ENCODE assay signal across 22 mouse cellular contexts in genomic region chr2:45060768-45061167, GRCm38 (mm10). TPM values are rescaled to one million over a fixed set of nuclear protein-coding genes. Genes with fewer than 3 reads are reported as not detected.
DNase-seq lines count a peak whose midpoint lies in the region; ATAC-seq and TF ChIP-seq lines count a peak whose summit lies in the region.
"Had no signal": no experiment of that assay in that cellular context is flagged by ENCODE, and none has a peak within 500 bp of the region (broad histone marks: within the 10 kb centered on the region; RNA-seq: fewer than 3 reads in every experiment).

No protein-coding gene starts in this region.

- no peak for TF ChIP-seq EP300 in lung, postnatal 0 days (IDR thresholded peaks at IDR 0.05)

- H3K27me3 ChIP-seq in hindbrain, embryonic 16.5 days (replicated peaks; ENCODE audit: control insufficient read depth, insufficient read depth, low read length) = no peaks in the 10 kb centered on the region
- H3K27me3 ChIP-seq in hindbrain, postnatal 0 days (ENCODE audit: insufficient read depth, low read length) = no peaks in the 10 kb centered on the region
- H3K27me3 ChIP-seq in megakaryocyte, embryonic 14.5 days (replicated peaks) = no peaks in the 10 kb centered on the region
- no peaks in the 10 kb centered on the region for H3K27me3 ChIP-seq in liver, embryonic 15.5 days
- no peaks in the 10 kb centered on the region for H3K27me3 ChIP-seq in lung, postnatal 0 days (replicated peaks; ENCODE audit: insufficient read depth, low read length)
- H3K27me3 ChIP-seq: embryonic facial prominence, embryonic 13.5 days had no signal

- no peaks in the 10 kb centered on the region for H3K9me3 ChIP-seq in hindbrain, embryonic 16.5 days (ENCODE audit: control insufficient read depth, low read length)
- H3K9me3 ChIP-seq in hindbrain, postnatal 0 days (ENCODE audit: low read length) = no peaks in the 10 kb centered on the region
- H3K9me3 ChIP-seq in megakaryocyte, embryonic 14.5 days = no peaks in the 10 kb centered on the region
- H3K9me3 ChIP-seq in liver, embryonic 15.5 days (replicated peaks) = no peaks in the 10 kb centered on the region
- no peaks in the 10 kb centered on the region for H3K9me3 ChIP-seq in lung, postnatal 0 days (ENCODE audit: low read length)
- H3K9me3 ChIP-seq: embryonic facial prominence, embryonic 13.5 days; G1E had no signal

- WGBS in hindbrain, embryonic 16.5 days = 38% methylated on average over 4 of the region's 4 CpGs
- WGBS in hindbrain, postnatal 0 days = 51% methylated on average over 4 of the region's 4 CpGs
- WGBS in liver, embryonic 15.5 days (ENCODE audit: insufficient replicate concordance) = 51% methylated on average over 4 of the region's 4 CpGs
- WGBS in lung, postnatal 0 days = 65% methylated on average over 4 of the region's 4 CpGs

- H3K4me3 ChIP-seq in hindbrain, embryonic 16.5 days (ENCODE audit: low read length) = no peak overlapping the region
- no peak overlapping the region for H3K4me3 ChIP-seq in hindbrain, postnatal 0 days (ENCODE audit: low read length)
- H3K4me3 ChIP-seq in megakaryocyte, embryonic 14.5 days (replicated peaks) = peak overlapping the region; percentile 64
- H3K4me3 ChIP-seq in liver, embryonic 15.5 days (replicated peaks) = no peak overlapping the region
- no peak overlapping the region for H3K4me3 ChIP-seq in lung, postnatal 0 days (ENCODE audit: low read depth, low read length)
- H3K4me3 ChIP-seq: embryonic facial prominence, embryonic 13.5 days; myocyte had no signal

- ATAC-seq in hindbrain, embryonic 16.5 days = peak; percentile 38
- ATAC-seq in hindbrain, postnatal 0 days = no peak
- no peak for ATAC-seq in megakaryocyte, adult 5-6 weeks (ENCODE audit: poor library complexity, severe bottlenecking)
- 0 out of 2 replicates have a peak, but pooled peaks have one; percentile 38 for ATAC-seq in erythroblast, adult 5-6 weeks (replicated peaks; ENCODE audit: low FRiP score, poor library complexity, severe bottlenecking)
- no peak for ATAC-seq in liver, embryonic 15.5 days (ENCODE audit: insufficient read depth)
- ATAC-seq in lung, postnatal 0 days = no peak

- H3K27ac ChIP-seq in hindbrain, embryonic 16.5 days (ENCODE audit: low read depth, low read length) = no peak overlapping the region
- H3K27ac ChIP-seq in hindbrain, postnatal 0 days = no peak overlapping the region; the same call in 1 of the 2 replicates
- peak overlapping the region; percentile 38 for H3K27ac ChIP-seq in liver, embryonic 15.5 days (replicated peaks)
- H3K27ac ChIP-seq in lung, postnatal 0 days (ENCODE audit: low read length) = no peak overlapping the region
- H3K27ac ChIP-seq: embryonic facial prominence, embryonic 13.5 days; hindbrain, embryonic 14.5 days; liver, embryonic 14.5 days; stomach, postnatal 0 days had no signal

- H3K4me1 ChIP-seq in hindbrain, embryonic 16.5 days (ENCODE audit: control insufficient read depth, insufficient read depth, low read depth, low read length) = peaks cover 11% of the 10 kb centered on the region
- H3K4me1 ChIP-seq in hindbrain, postnatal 0 days (ENCODE audit: insufficient read depth, low read length) = peaks cover 3% of the 10 kb centered on the region; the same call in 1 of the 2 replicates
- peaks cover 98% of the 10 kb centered on the region for H3K4me1 ChIP-seq in megakaryocyte, embryonic 14.5 days
- H3K4me1 ChIP-seq in liver, embryonic 15.5 days (replicated peaks) = peaks cover 61% of the 10 kb centered on the region
- H3K4me1 ChIP-seq in lung, postnatal 0 days (ENCODE audit: insufficient read depth, low read depth, low read length) = peaks cover 3% of the 10 kb centered on the region; the same call in 1 of the 2 replicates

- no peak for TF ChIP-seq CTCF in hindbrain, postnatal 0 days (IDR thresholded peaks at IDR 0.05; ENCODE audit: low read depth)
- TF ChIP-seq CTCF in lung, postnatal 0 days (IDR thresholded peaks at IDR 0.05) = no peak

- no peak for DNase-seq in hindbrain, postnatal 0 days (ENCODE audit: low spot score)
- DNase-seq in lung, postnatal 0 days (ENCODE audit: low spot score) = no peak
- DNase-seq: cerebellum, adult 9-10 months; gastrocnemius, postnatal 10 days; heart, postnatal 14 days; kidney, adult 11 months; kidney, postnatal 10 days; left cerebral cortex, postnatal 4 days; lung, postnatal 14 days; right cerebral cortex, postnatal 14 days; thymus, postnatal 14 days had no signal

- no peak overlapping the region for H3K4me2 ChIP-seq in hindbrain, embryonic 16.5 days (ENCODE audit: low read length)
- H3K4me2 ChIP-seq in hindbrain, postnatal 0 days (ENCODE audit: low read depth, low read length) = no peak overlapping the region
- no peak overlapping the region for H3K4me2 ChIP-seq in liver, embryonic 15.5 days
- H3K4me2 ChIP-seq in lung, postnatal 0 days (replicated peaks; ENCODE audit: low read depth, low read length) = no peak overlapping the region
- H3K4me2 ChIP-seq: embryonic facial prominence, embryonic 13.5 days; hindbrain, embryonic 14.5 days had no signal

- no peaks in the 10 kb centered on the region for H3K36me3 ChIP-seq in hindbrain, embryonic 16.5 days (ENCODE audit: control insufficient read depth, insufficient read depth, low read length)
- no peaks in the 10 kb centered on the region for H3K36me3 ChIP-seq in hindbrain, postnatal 0 days (ENCODE audit: insufficient read depth, low read length)
- H3K36me3 ChIP-seq in megakaryocyte, embryonic 14.5 days (replicated peaks; ENCODE audit: low read length) = peaks cover 96% of the 10 kb centered on the region
- no peaks in the 10 kb centered on the region for H3K36me3 ChIP-seq in liver, embryonic 15.5 days (replicated peaks)
- no peaks in the 10 kb centered on the region for H3K36me3 ChIP-seq in lung, postnatal 0 days (ENCODE audit: insufficient read depth, low read length)
- H3K36me3 ChIP-seq: embryonic facial prominence, embryonic 13.5 days had no signal

- H3K9ac ChIP-seq in hindbrain, embryonic 16.5 days (ENCODE audit: low read depth, low read length) = no peak overlapping the region
- H3K9ac ChIP-seq in hindbrain, postnatal 0 days (replicated peaks; ENCODE audit: low read length) = no peak overlapping the region
- H3K9ac ChIP-seq in liver, embryonic 15.5 days = no peak overlapping the region
- no peak overlapping the region for H3K9ac ChIP-seq in lung, postnatal 0 days (replicated peaks; ENCODE audit: low read depth)
- H3K9ac ChIP-seq: embryonic facial prominence, embryonic 13.5 days; hindbrain, embryonic 14.5 days; liver, embryonic 14.5 days had no signal

RNA-seq across cellular contexts. Expression of gene Zeb2, which starts 56.4 kb away (rescaled TPM):
- polyA plus RNA-seq in hindbrain, embryonic 16.5 days (2015; fragmentation: Nextera tagmentation; extraction: Ambion mirVana) = 30.3 and 36.8 TPM in 2 replicates
- total RNA-seq in hindbrain, postnatal 0 days (2014; rRNA removed) = 47.7 and 52.0 TPM in 2 replicates
- 21.4 and 21.9 TPM in 2 replicates for polyA plus RNA-seq in hindbrain, postnatal 0 days (2015; fragmentation: Nextera tagmentation; extraction: Ambion mirVana)
- 14.4 and 20.1 TPM in 2 replicates for polyA plus RNA-seq in megakaryocyte, embryonic 14.5 days (2012; ENCODE audit: insufficient read depth, low replicate concordance)
- 288 and 305 TPM in 2 replicates for total RNA-seq in megakaryocyte, adult 5-6 weeks (2015)
- 278 and 291 TPM in 2 replicates for total RNA-seq in megakaryocyte, adult 5-6 weeks (2017)
- 33.2 and 42.6 TPM in 2 replicates for total RNA-seq in erythroblast, adult 5-6 weeks (2015; ENCODE audit: low replicate concordance)
- 39.3 and 42.8 TPM in 2 replicates for total RNA-seq in erythroblast, adult 5-6 weeks (2017; ENCODE audit: low replicate concordance)
- polyA plus RNA-seq in liver, embryonic 15.5 days (2015; fragmentation: Nextera tagmentation; extraction: Ambion mirVana) = 11.2 and 12.1 TPM in 2 replicates
- polyA plus RNA-seq in lung, postnatal 0 days (2015; fragmentation: Nextera tagmentation; extraction: Ambion mirVana) = 36.4 and 44.9 TPM in 2 replicates

Comparison
In these comparisons a context has a peak if more than half of its experiments do, and no peak if none do; other contexts are left out.
1. ATAC-seq: peak in hindbrain, embryonic 16.5 days (single experiment) and erythroblast, adult 5-6 weeks (single experiment); none in hindbrain, postnatal 0 days (single experiment), megakaryocyte, adult 5-6 weeks (single experiment), liver, embryonic 15.5 days (single experiment) and lung, postnatal 0 days (single experiment).